Mouse (Mus musculus): ENCODE results near the gene Chchd1. TPM values are rescaled to one million over a fixed set of nuclear protein-coding genes. Genes with fewer than 3 reads are reported as not detected.

Gene Chchd1
- total RNA-seq, 4 experiments from 2014 or later = 47.7 to 53.5 (median 51.3) TPM

Small RNAs within 50 kb of the gene (microRNA-seq; reads per million reads assigned to microRNA genes)
- gene Mir6946 = 0.25 to 0.96 reads per million in 2 experiments

Other genes starting within 250 kb of the Chchd1 start
- 10 to 100 TPM; 84.3 to 86.7 (median 85.4) TPM for gene Anxa7, start 222.9 kb upstream of the Chchd1 start, total RNA-seq (2022)
- 1 to 10 TPM in 1 of 4 experiments, under 1 TPM in 3; 0.71 to 1.3 (median 0.96) TPM for gene Mss51, start 206.1 kb upstream of the Chchd1 start, total RNA-seq (2022)
- gene Ppp3cb, start 156.4 kb upstream of the Chchd1 start, total RNA-seq (2022) = 100 to 1,000 TPM; 256 to 309 (median 290) TPM
- gene Usp54, start 61.9 kb upstream of the Chchd1 start, total RNA-seq (2022) = 10 to 100 TPM; 53.4 to 67.8 (median 59.7) TPM
- gene Myoz1, start 46.5 kb upstream of the Chchd1 start, total RNA-seq (2022) = 1 to 10 TPM in 2 of 4 experiments, not detected in 2; 1.0 to 1.1 TPM
- gene Synpo2l, start 34.7 kb upstream of the Chchd1 start, total RNA-seq (2022) = under 1 TPM; 0.19 to 0.54 (median 0.27) TPM
- 100 to 1,000 TPM; 107 to 130 (median 112) TPM for gene Sec24c, start 28.7 kb upstream of the Chchd1 start, total RNA-seq (2022)
- gene Fut11, start 8.0 kb upstream of the Chchd1 start, total RNA-seq (2022) = 10 to 100 TPM; 14.6 to 15.8 (median 15.0) TPM
- gene Zswim8, start 4.5 kb downstream of the Chchd1 start, total RNA-seq (2022) = 100 to 1,000 TPM; 170 to 210 (median 191) TPM
- gene Ndst2, start 31.6 kb downstream of the Chchd1 start, total RNA-seq (2022) = 10 to 100 TPM; 16.6 to 24.3 (median 18.3) TPM
- gene Camk2g, start 91.1 kb downstream of the Chchd1 start, total RNA-seq (2022) = 100 to 1,000 TPM; 247 to 278 (median 262) TPM
- 10 to 100 TPM in 2 of 4 experiments, 1 to 10 TPM in 2; 4.1 to 26.9 (median 12.8) TPM for gene Plau, start 133.7 kb downstream of the Chchd1 start, total RNA-seq (2022)
- gene Vcl, start 226.4 kb downstream of the Chchd1 start, total RNA-seq (2022) = 10 to 100 TPM; 27.6 to 36.3 (median 30.7) TPM